Mouse (Mus musculus) MEL (cell line): Measurements from ENCODE around the gene Chd1l. TPM values are rescaled to one million over a fixed set of nuclear protein-coding genes. Genes with fewer than 3 reads are reported as not detected.

Source experiments
- DNase-seq: peaks from one replicate; pipeline ENCODE4 v3.0.0; 2011; ENCODE audit warnings: low read depth, low spot score
- H3K27ac ChIP-seq: 2 replicates; pipeline ENCODE4 v1.5.1; 2012; ENCODE audit warnings: low read depth, mild to moderate bottlenecking, control low read depth, low read length, moderate library complexity; ENCODE audit not compliant: control insufficient read depth
- H3K27me3 ChIP-seq, 2 experiments: fragments of 150-350 bp in 1 of 2; sonication (generic) in 1 of 2; 2 replicates each; pipeline ENCODE4 v1.6.1; 2012; ENCODE audit warnings: low read length in 2 of 2, mild to moderate bottlenecking in 2 of 2, improper control_type of control experiment in 1 of 2, moderate library complexity in 1 of 2; ENCODE audit not compliant: insufficient read depth in 2 of 2, control insufficient read depth in 1 of 2
- H3K36me3 ChIP-seq, 2 experiments: 2 replicates each; pipeline ENCODE4 v1.6.1; 2012 to 2014; ENCODE audit warnings: low read length in 2 of 2, improper control_type of control experiment in 1 of 2, inconsistent platforms in 1 of 2, mild to moderate bottlenecking in 1 of 2; ENCODE audit not compliant: insufficient read depth in 2 of 2, control insufficient read depth in 1 of 2
- H3K4me1 ChIP-seq, 2 experiments: fragments of 150-350 bp in 1 of 2; sonication (generic) in 1 of 2; 2 replicates each; pipeline ENCODE4 v1.6.1; 2012; ENCODE audit warnings: low read length in 2 of 2, improper control_type of control experiment in 1 of 2, mild to moderate bottlenecking in 1 of 2; ENCODE audit not compliant: insufficient read depth in 2 of 2, control insufficient read depth in 1 of 2
- H3K4me3 ChIP-seq, 2 experiments: fragments of 150-350 bp in 1 of 2; sonication (generic) in 1 of 2; 2 replicates each; pipeline ENCODE4 v1.5.1; 2012; ENCODE audit warnings: low read depth in 2 of 2, low read length in 2 of 2, mild to moderate bottlenecking in 2 of 2, moderate library complexity in 2 of 2, control low read depth in 1 of 2, improper control_type of control experiment in 1 of 2; ENCODE audit not compliant: control insufficient read depth in 1 of 2, insufficient read depth in 1 of 2
- H3K79me2 ChIP-seq: 2 replicates; pipeline ENCODE4 v1.6.1; 2012; ENCODE audit warnings: mild to moderate bottlenecking, low read length, moderate library complexity; ENCODE audit not compliant: control insufficient read depth, poor library complexity, insufficient read depth
- H3K9ac ChIP-seq: 2 replicates; pipeline ENCODE4 v1.6.1; 2012; ENCODE audit warnings: low read depth, mild to moderate bottlenecking, control low read depth, low read length, moderate library complexity; ENCODE audit not compliant: control insufficient read depth, poor library complexity, severe bottlenecking
- H3K9me3 ChIP-seq: fragments of 150-350 bp; sonication (generic); replicated peaks from 2 replicates; pipeline ENCODE4 v1.6.1; 2012; ENCODE audit warnings: mild to moderate bottlenecking, low read length, improper control_type of control experiment, moderate library complexity; ENCODE audit not compliant: insufficient read depth
- BHLHE40 ChIP-seq: IDR thresholded peaks from 2 replicates; pipeline ENCODE4 v1.6.1; 2012; ENCODE audit warnings: low read depth, mild to moderate bottlenecking, inconsistent platforms, low read length, improper control_type of control experiment, borderline replicate concordance
- CHD2 ChIP-seq: IDR thresholded peaks from 2 replicates; pipeline ENCODE4 v1.6.1; 2011; ENCODE audit warnings: low read length, improper control_type of control experiment
- CTCF ChIP-seq, 3 experiments: IDR thresholded peaks in 2 of 3; conservative IDR thresholded peaks in 1 of 3; 2 replicates each; pipeline ENCODE4 v1.5.1; 2011 to 2012; ENCODE audit warnings: low read length in 3 of 3, low read depth in 2 of 3, mild to moderate bottlenecking in 2 of 3, improper control_type of control experiment in 1 of 3, inconsistent platforms in 1 of 3, mixed read lengths in 1 of 3, moderate library complexity in 1 of 3; ENCODE audit not compliant: control insufficient read depth in 1 of 3, insufficient read depth in 1 of 3, poor library complexity in 1 of 3, severe bottlenecking in 1 of 3
- E2F4 ChIP-seq: IDR thresholded peaks from 2 replicates; pipeline ENCODE4 v1.6.1; 2011; ENCODE audit warnings: low read depth, low read length, improper control_type of control experiment, borderline replicate concordance
- ELF1 ChIP-seq: IDR thresholded peaks from 2 replicates; pipeline ENCODE4 v1.6.1; 2014; ENCODE audit warnings: low read depth, mild to moderate bottlenecking, inconsistent platforms, low read length, improper control_type of control experiment, moderate library complexity
- EP300 ChIP-seq, 2 experiments: IDR thresholded peaks; 2 replicates each; pipeline ENCODE4 v1.6.1; 2011; ENCODE audit warnings: improper control_type of control experiment in 2 of 2, low read length in 2 of 2, low read depth in 1 of 2, mild to moderate bottlenecking in 1 of 2
- ETS1 ChIP-seq: IDR thresholded peaks from 2 replicates; pipeline ENCODE4 v1.6.1; 2012; ENCODE audit warnings: low read depth, mild to moderate bottlenecking, inconsistent platforms, low read length, improper control_type of control experiment, moderate library complexity
- GABPA ChIP-seq: IDR thresholded peaks from 2 replicates; pipeline ENCODE4 v1.6.1; 2012; ENCODE audit warnings: low read depth, mild to moderate bottlenecking, inconsistent platforms, low read length, improper control_type of control experiment, moderate library complexity
- GATA1 ChIP-seq: IDR thresholded peaks from 2 replicates; pipeline ENCODE4 v1.6.1; 2011; ENCODE audit warnings: low read depth, low read length, improper control_type of control experiment
- HCFC1 ChIP-seq: IDR thresholded peaks from 2 replicates; pipeline ENCODE4 v1.6.1; 2012; ENCODE audit warnings: low read depth, mild to moderate bottlenecking, inconsistent platforms, low read length, improper control_type of control experiment, moderate library complexity
- KAT2A ChIP-seq: conservative IDR thresholded peaks from 2 replicates; pipeline ENCODE4 v1.6.1; 2012; ENCODE audit warnings: low read depth, low read length, improper control_type of control experiment, inconsistent platforms
- MAFK ChIP-seq: IDR thresholded peaks from 2 replicates; pipeline ENCODE4 v1.6.1; 2011; ENCODE audit warnings: low read depth, mild to moderate bottlenecking, low read length, improper control_type of control experiment, borderline replicate concordance
- MAX ChIP-seq: IDR thresholded peaks from 2 replicates; pipeline ENCODE4 v1.6.1; 2011; ENCODE audit warnings: low read length, improper control_type of control experiment
- MEF2A ChIP-seq: IDR thresholded peaks from 2 replicates; pipeline ENCODE4 v1.6.1; 2014; ENCODE audit warnings: low read depth, mild to moderate bottlenecking, inconsistent platforms, low read length, improper control_type of control experiment; ENCODE audit not compliant: poor library complexity, insufficient replicate concordance, severe bottlenecking; ENCODE audit errors: extremely low read depth
- MYB ChIP-seq: IDR thresholded peaks from 2 replicates; pipeline ENCODE4 v1.6.1; 2011; ENCODE audit warnings: mild to moderate bottlenecking, low read depth, low read length, improper control_type of control experiment
- MYC ChIP-seq: IDR thresholded peaks from 2 replicates; pipeline ENCODE4 v1.6.1; 2011; ENCODE audit warnings: low read depth, mild to moderate bottlenecking, low read length, improper control_type of control experiment, moderate library complexity
- NELFE ChIP-seq: IDR thresholded peaks from 2 replicates; pipeline ENCODE4 v1.6.1; 2011; ENCODE audit warnings: low read depth, low read length, improper control_type of control experiment
- POLR2A ChIP-seq, 2 experiments: IDR thresholded peaks; 2 replicates each; pipeline ENCODE4 v1.6.1; 2011 to 2012; ENCODE audit warnings: low read length in 2 of 2, mild to moderate bottlenecking in 2 of 2, control low read depth in 1 of 2, improper control_type of control experiment in 1 of 2, low read depth in 1 of 2, moderate library complexity in 1 of 2; ENCODE audit not compliant: control insufficient read depth in 1 of 2, insufficient read depth in 1 of 2, poor library complexity in 1 of 2
- RCOR1 ChIP-seq: IDR thresholded peaks from 2 replicates; pipeline ENCODE4 v1.6.1; 2012; ENCODE audit warnings: low read depth, mild to moderate bottlenecking, inconsistent platforms, low read length, improper control_type of control experiment
- SIN3A ChIP-seq: IDR thresholded peaks from 2 replicates; pipeline ENCODE4 v1.6.1; 2012; ENCODE audit warnings: low read length, improper control_type of control experiment, inconsistent platforms
- SMC3 ChIP-seq: IDR thresholded peaks from 2 replicates; pipeline ENCODE4 v1.6.1; 2011; ENCODE audit warnings: low read depth, low read length, improper control_type of control experiment
- TAL1 ChIP-seq: IDR thresholded peaks from 2 replicates; pipeline ENCODE4 v1.6.1; 2012; ENCODE audit warnings: mild to moderate bottlenecking, inconsistent platforms, low read length, moderate library complexity, mixed read lengths
- TBP ChIP-seq: IDR thresholded peaks from 2 replicates; pipeline ENCODE4 v1.8.0; 2011; ENCODE audit warnings: low read depth, low read length, improper control_type of control experiment
- USF1 ChIP-seq: IDR thresholded peaks from 2 replicates; pipeline ENCODE4 v1.6.1; 2014; ENCODE audit warnings: low read depth, mild to moderate bottlenecking, inconsistent platforms, low read length, improper control_type of control experiment, moderate library complexity
- USF2 ChIP-seq, 2 experiments: IDR thresholded peaks; 2 replicates each; pipeline ENCODE4 v1.6.1; 2011 to 2012; ENCODE audit warnings: improper control_type of control experiment in 2 of 2, low read length in 2 of 2, borderline replicate concordance in 1 of 2, inconsistent platforms in 1 of 2, low read depth in 1 of 2, mild to moderate bottlenecking in 1 of 2; ENCODE audit not compliant: insufficient read depth in 1 of 2
- ZC3H11A ChIP-seq: IDR thresholded peaks from 2 replicates; pipeline ENCODE4 v1.6.1; 2012; ENCODE audit warnings: low read depth, mild to moderate bottlenecking, inconsistent platforms, low read length, improper control_type of control experiment
- ZMIZ1 ChIP-seq: IDR thresholded peaks from 2 replicates; pipeline ENCODE4 v1.6.1; 2012; ENCODE audit warnings: low read depth, mild to moderate bottlenecking, inconsistent platforms, low read length, improper control_type of control experiment, moderate library complexity
- ZNF384 ChIP-seq: IDR thresholded peaks from 2 replicates; pipeline ENCODE4 v1.6.1; 2012; ENCODE audit warnings: low read depth, mild to moderate bottlenecking, inconsistent platforms, low read length, improper control_type of control experiment
- polyA plus RNA-seq, 2 experiments: library from polyadenylated mRNA; stranded (reverse) in 1 of 2; unstranded in 1 of 2; fragments of >175 nt in 1 of 2; fragments of >200 nt in 1 of 2; gene quantifications; 2 replicates each; pipeline versions ENCODE4 v1.2.1 to v1.2.4; 2012; ENCODE audit warnings: low replicate concordance in 2 of 2, low read depth in 1 of 2; ENCODE audit not compliant: insufficient read length in 2 of 2, insufficient read depth in 1 of 2, missing spikeins in 1 of 2
- total RNA-seq: library from RNA; depleted of rRNA; stranded (reverse); fragments of 300-350 nt; gene quantifications from 2 replicates; pipeline ENCODE4 v1.2.3, GENCODE M21; 2012

The Chd1l gene
- total and polyA plus RNA-seq, 3 experiments, result 59.1 to 70.5 TPM; not detected in 1

DNA sequence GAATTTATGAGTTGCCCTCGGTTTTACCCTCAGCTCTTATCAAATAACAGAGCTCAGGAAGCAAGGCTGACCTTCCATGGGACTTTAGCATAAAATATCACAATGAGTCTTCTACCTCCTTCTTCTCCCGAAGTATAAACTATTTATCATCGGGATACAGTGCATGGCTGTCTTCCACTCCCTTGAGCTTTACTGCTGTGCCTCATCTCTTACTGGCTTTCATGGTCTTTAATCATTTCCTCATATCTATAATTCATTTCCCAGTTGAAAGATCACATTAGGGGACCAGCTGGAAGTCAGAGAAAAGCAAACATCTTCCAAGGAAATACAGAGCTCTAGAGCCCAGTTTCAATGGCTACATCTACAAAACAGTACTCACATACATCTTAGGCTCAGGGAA, 39.0 kb upstream of the Chd1l start:
- Histone ChIP-seq H3K27me3 (peaks cover 2 to 3% of the 10 kb centered on the region in 2 experiments; a peak in 3 of 4 replicates), H3K4me1 (peaks cover 0 to 4% of the 10 kb centered on the region in 2 experiments; a peak in 1 of 4 replicates), H3K4me3 (no peak overlapping the region), H3K9me3 (no peaks in the 10 kb centered on the region), H3K36me3 (peaks cover 0 to 6% of the 10 kb centered on the region in 2 experiments; a peak in 2 of 4 replicates), H3K9ac (no peak overlapping the region), H3K79me2 (no peaks in the 10 kb centered on the region), H3K27ac (no peak overlapping the region)
- TF ChIP-seq MAFK, result no peak
- no peak for TF ChIP-seq TBP
- no peak for TF ChIP-seq MEF2A
- TF ChIP-seq USF2 (IDR thresholded peaks at IDR 0.05; ENCODE audit: borderline replicate concordance in 1 of 2, insufficient read depth in 1 of 2, low read depth in 1 of 2, low read length in 2 of 2), result no peak
- TF ChIP-seq CHD2, result no peak
- TF ChIP-seq CTCF (IDR thresholded peaks at IDR 0.05 in 2 of 3, conservative IDR thresholded peaks at IDR 0.05 in 1 of 3; ENCODE audit: control insufficient read depth in 1 of 3, insufficient read depth in 1 of 3, low read depth in 2 of 3, low read length in 3 of 3, poor library complexity in 1 of 3, severe bottlenecking in 1 of 3), result no peak
- no peak for TF ChIP-seq ZNF384
- TF ChIP-seq GATA1, result no peak
- no peak for DNase-seq

DNA sequence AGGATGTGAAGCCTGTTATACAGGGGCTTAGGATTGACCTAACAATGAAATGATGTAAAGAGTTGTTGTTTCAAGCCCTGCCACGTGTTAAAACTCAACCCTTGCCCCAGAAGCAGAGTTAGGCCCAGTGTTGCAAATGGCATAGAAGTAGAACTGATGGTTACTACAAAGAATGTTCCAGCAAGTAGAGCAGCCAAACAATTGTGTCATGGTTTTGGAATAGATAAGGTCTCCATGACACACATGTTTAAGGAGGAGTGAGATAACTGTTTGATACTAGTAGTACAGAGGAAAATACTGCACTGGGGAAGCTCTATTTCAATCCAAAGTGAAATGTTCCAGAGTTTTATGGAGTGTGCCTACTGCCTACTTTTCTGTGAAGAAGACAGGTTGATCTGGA, 38.5 kb upstream of the Chd1l start:
- Histone ChIP-seq H3K4me3 (no peak overlapping the region), H3K27me3 (peaks cover 3 to 5% of the 10 kb centered on the region in 2 experiments), H3K79me2 (no peaks in the 10 kb centered on the region)
- TF ChIP-seq MAX (no peak), USF1 (no peak), MYB (no peak), POLR2A (IDR thresholded peaks at IDR 0.05; ENCODE audit: control insufficient read depth in 1 of 2, insufficient read depth in 1 of 2, low read depth in 1 of 2, low read length in 2 of 2, poor library complexity in 1 of 2) (no peak), HCFC1 (no peak), EP300 (IDR thresholded peaks at IDR 0.05; ENCODE audit: low read depth in 1 of 2, low read length in 2 of 2) (peak; percentile 8 to 37; a peak in 2 of 4 replicates), RCOR1 (no peak), CTCF (IDR thresholded peaks at IDR 0.05 in 2 of 3, conservative IDR thresholded peaks at IDR 0.05 in 1 of 3; ENCODE audit: control insufficient read depth in 1 of 3, insufficient read depth in 1 of 3, low read depth in 2 of 3, low read length in 3 of 3, poor library complexity in 1 of 3, severe bottlenecking in 1 of 3) (no peak), GABPA (no peak), MAFK (no peak), MEF2A (no peak), ETS1 (peak; percentile 69), ELF1 (no peak), NELFE (no peak), GATA1 (peak; percentile 59; the same call in 1 of the 2 replicates), BHLHE40 (no peak), USF2 (IDR thresholded peaks at IDR 0.05; ENCODE audit: borderline replicate concordance in 1 of 2, insufficient read depth in 1 of 2, low read depth in 1 of 2, low read length in 2 of 2) (no peak), SMC3 (no peak), E2F4 (no peak), ZMIZ1 (no peak), MYC (no peak), SIN3A (no peak), KAT2A (no peak), TAL1 (no peak), ZC3H11A (no peak)
- TF ChIP-seq, all 39 proteins: peak for 3
- Histone ChIP-seq H3K4me1 (peaks cover 0 to 4% of the 10 kb centered on the region in 2 experiments; a peak in 1 of 4 replicates), H3K9ac (no peak overlapping the region), H3K36me3 (peaks cover 0 to 6% of the 10 kb centered on the region in 2 experiments; a peak in 2 of 4 replicates), H3K9me3 (no peaks in the 10 kb centered on the region), H3K27ac (no peak overlapping the region)
- DNase-seq, result no peak
